Mouse (Mus musculus): ENCODE measurements around the gene Lgals7. TPM values are rescaled to one million over a fixed set of nuclear protein-coding genes. Genes with fewer than 3 reads are reported as not detected.
A peak's percentile ranks its signal among the peaks of the same experiment; 100 is the strongest.

Lgals7 gene
- polyA plus RNA-seq, 1 experiment from 2014 or later, result 6.4 TPM

DNA sequence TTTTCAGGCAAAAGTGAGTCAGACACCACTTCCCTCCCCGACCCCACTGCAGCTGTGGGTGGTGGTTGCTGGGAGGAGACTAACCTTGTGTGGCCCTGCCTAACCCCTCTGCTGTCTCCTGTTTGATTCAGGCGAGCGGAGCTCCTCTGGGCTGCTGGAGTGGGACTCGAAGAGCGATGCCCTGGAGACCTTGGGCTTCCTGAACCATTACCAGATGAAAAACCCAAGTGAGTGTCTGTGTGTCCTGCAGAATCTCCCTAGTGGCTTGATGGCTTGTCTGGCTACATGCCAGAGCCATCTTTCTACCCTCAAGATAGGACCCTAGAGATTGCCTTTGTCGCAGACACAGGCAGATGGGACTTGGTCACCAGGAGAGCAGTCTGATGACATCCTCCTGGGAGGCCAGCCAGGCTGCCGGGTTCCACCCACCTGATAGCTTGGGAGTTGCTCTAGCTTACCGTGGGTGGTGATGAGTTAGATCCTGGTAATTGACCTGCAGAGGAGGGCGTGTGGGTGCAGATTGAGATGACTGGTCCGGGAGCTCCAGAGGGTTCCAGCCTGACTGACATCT is 42.3 kb upstream of the Lgals7 start:
- H3K27me3 ChIP-seq, result no peaks in the 10 kb centered on the region
- H3K9me3 ChIP-seq, result no peaks in the 10 kb centered on the region
- ATAC-seq (ENCODE audit: low FRiP score), result no peak
- H3K4me3 ChIP-seq, result no peak overlapping the region
- H3K9ac ChIP-seq, result no peak overlapping the region
- peaks cover 64% of the 10 kb centered on the region for H3K4me1 ChIP-seq (replicated peaks)
- H3K4me2 ChIP-seq, result no peak overlapping the region
- peak overlapping the region; percentile 76 for H3K27ac ChIP-seq
- H3K36me3 ChIP-seq, result peaks cover 66% of the 10 kb centered on the region
- WGBS, result 45% methylated on average over 10 of the region's 10 CpGs

DNA sequence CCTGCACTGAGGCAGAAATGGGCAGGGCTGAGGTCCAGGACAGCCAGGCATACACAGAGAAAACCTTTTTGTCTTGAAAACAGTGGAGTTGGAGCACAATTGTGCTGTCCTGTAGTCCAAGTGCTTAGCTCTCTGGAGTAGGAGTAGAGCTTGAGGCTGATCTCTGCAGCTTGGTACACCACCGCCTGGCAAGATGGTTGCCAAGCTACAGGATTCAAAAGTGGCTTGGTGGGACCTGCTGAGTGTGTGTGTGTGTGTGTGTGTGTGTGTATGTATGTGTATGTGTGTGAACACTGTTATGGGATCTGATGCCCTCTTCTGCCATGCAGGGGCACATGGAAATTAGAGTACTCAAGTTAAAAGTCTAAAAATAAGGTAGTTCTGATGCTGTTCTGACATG is 41.1 kb upstream of the Lgals7 start:
- H3K4me1 ChIP-seq (replicated peaks), result peaks cover 52% of the 10 kb centered on the region
- H3K4me2 ChIP-seq, result no peak overlapping the region
- H3K27ac ChIP-seq, result 0 out of 2 replicates have a peak overlapping the region, but pooled peaks have one; percentile 3
- no peak overlapping the region for H3K9ac ChIP-seq
- peaks cover 54% of the 10 kb centered on the region for H3K36me3 ChIP-seq
- ATAC-seq (ENCODE audit: low FRiP score), result no peak
- no peak overlapping the region for H3K4me3 ChIP-seq
- H3K27me3 ChIP-seq, result no peaks in the 10 kb centered on the region
- 56% methylated on average over 1 of the region's 1 CpGs for WGBS
- H3K9me3 ChIP-seq, result no peaks in the 10 kb centered on the region

- ATAC-seq (ENCODE audit: low FRiP score), result no peak
- Histone ChIP-seq H3K27me3 (no peaks in the 10 kb centered on the region), H3K9ac (no peak overlapping the region), H3K36me3 (peaks cover 47% of the 10 kb centered on the region), H3K4me2 (no peak overlapping the region), H3K27ac (peak overlapping the region; percentile 9; the same call in 1 of the 2 replicates), H3K4me1 (replicated peaks) (peaks cover 45% of the 10 kb centered on the region), H3K4me3 (no peak overlapping the region), H3K9me3 (no peaks in the 10 kb centered on the region)
- 66% methylated on average over 10 of the region's 10 CpGs for WGBS
Measured at GRCm38 (mm10) chr7:28822993-28823903, 40.4 kb upstream of the Lgals7 start.

DNA sequence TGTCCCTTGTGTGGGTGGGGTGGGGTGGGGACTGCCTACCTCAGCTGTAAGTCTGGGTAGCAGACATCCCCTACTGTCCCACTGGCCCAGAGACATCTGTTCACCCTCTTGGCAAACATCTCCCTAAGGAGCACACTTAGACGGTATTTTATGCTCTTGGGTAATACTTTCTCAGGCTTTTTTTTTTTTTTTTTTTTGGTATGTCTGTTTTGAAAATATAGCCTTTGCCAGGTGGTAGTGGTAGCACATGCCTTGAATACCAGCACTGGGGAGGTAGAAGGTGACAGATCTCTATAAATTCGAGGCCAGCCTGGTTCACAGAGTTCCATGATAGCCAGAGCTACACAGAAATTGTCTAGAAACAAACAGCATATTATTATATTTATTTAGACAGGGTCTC is 39.7 kb upstream of the Lgals7 start:
- no peak overlapping the region for H3K4me3 ChIP-seq
- H3K36me3 ChIP-seq, result peaks cover 40% of the 10 kb centered on the region
- no peak overlapping the region for H3K9ac ChIP-seq
- H3K4me2 ChIP-seq, result no peak overlapping the region
- no peak for ATAC-seq (ENCODE audit: low FRiP score)
- H3K9me3 ChIP-seq, result no peaks in the 10 kb centered on the region
- H3K4me1 ChIP-seq (replicated peaks), result peaks cover 41% of the 10 kb centered on the region
- no peaks in the 10 kb centered on the region for H3K27me3 ChIP-seq
- H3K27ac ChIP-seq, result peak overlapping the region; percentile 84; the same call in 1 of the 2 replicates
- 43% methylated on average over 2 of the region's 2 CpGs for WGBS

DNA sequence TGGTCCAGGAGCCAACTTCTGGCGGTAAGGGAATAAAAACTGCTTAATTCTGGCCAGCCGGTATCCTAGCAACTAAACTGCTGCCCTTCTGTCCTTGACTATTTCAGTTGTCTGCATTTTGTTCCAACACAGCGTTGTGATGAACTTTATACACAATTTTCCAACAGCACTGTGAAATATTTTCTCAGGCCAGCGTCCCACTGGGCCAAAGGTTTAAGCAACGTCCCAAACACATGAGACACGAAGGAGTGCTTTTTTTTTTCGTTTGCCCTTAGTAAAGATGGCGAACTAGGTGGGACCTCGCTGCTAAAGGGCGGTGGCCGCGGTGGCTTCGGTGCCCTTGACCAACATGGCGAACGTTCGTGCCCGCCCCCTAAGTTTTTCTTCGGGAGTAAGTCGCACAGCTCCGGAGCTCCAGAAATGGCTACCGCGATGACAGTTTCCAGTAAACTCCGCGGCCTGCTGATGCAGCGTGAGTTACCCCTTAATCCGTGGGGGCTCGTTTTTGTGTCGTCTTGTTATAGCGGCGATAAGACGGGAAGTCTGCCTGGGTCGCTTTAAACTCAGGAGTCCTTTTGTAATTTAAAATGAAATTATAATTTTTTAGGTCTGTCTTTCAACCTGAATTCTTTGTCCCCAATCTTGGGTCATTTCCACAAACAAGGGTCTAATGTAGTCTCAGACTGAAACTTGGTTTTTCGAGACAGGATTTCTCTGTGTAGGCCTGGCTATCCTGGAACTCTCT is 38.5 kb upstream of the Lgals7 start, which contains the start of gene Ech1:
Gene Ech1, plus strand, starts transcription at position 277 of the 745 bp plus-strand sequence.
- Histone ChIP-seq H3K4me3 (peak within 1 kb of the TSS; percentile 47), H3K27me3 (no peaks in the 10 kb centered on the region), H3K36me3 (peaks cover 35% of the 10 kb centered on the region), H3K27ac (peak within 1 kb of the TSS; percentile 84), H3K9me3 (no peaks in the 10 kb centered on the region), H3K4me2 (peak within 1 kb of the TSS; percentile 58), H3K9ac (peak within 1 kb of the TSS; percentile 67), H3K4me1 (replicated peaks) (peaks cover 31% of the 10 kb centered on the region)
- WGBS, result 3% methylated on average over 33 of the region's 33 CpGs
- peak; percentile 71 for ATAC-seq (ENCODE audit: low FRiP score)

- ATAC-seq (ENCODE audit: low FRiP score), result no peak
- no peaks in the 10 kb centered on the region for H3K9me3 ChIP-seq
- 58% methylated on average over 11 of the region's 11 CpGs for WGBS
- peak overlapping the region; percentile 47 for H3K4me3 ChIP-seq
- peaks cover 35% of the 10 kb centered on the region for H3K36me3 ChIP-seq
- H3K9ac ChIP-seq, result peak overlapping the region; percentile 67
- H3K4me1 ChIP-seq (replicated peaks), result peaks cover 24% of the 10 kb centered on the region
- peak overlapping the region; percentile 58 for H3K4me2 ChIP-seq
- H3K27me3 ChIP-seq, result no peaks in the 10 kb centered on the region
- H3K27ac ChIP-seq, result peak overlapping the region; percentile 84
Measured at GRCm38 (mm10) chr7:28825686-28826401, 37.8 kb upstream of the Lgals7 start.

- Histone ChIP-seq H3K4me3 (no peak overlapping the region), H3K4me2 (0 out of 2 replicates have a peak overlapping the region, but pooled peaks have one; percentile 58), H3K9ac (peak overlapping the region; percentile 67; the same call in 1 of the 2 replicates), H3K27me3 (no peaks in the 10 kb centered on the region), H3K4me1 (replicated peaks) (peaks cover 18% of the 10 kb centered on the region), H3K9me3 (no peaks in the 10 kb centered on the region), H3K27ac (no peak overlapping the region; the same call in 1 of the 2 replicates), H3K36me3 (peaks cover 35% of the 10 kb centered on the region)
- no peak for ATAC-seq (ENCODE audit: low FRiP score)
- 93% methylated on average over 7 of the region's 7 CpGs for WGBS
Measured at GRCm38 (mm10) chr7:28826402-28826772, 37.3 kb upstream of the Lgals7 start.

GRCm38 (mm10) chr7:28827338-28827737 is 36.3 kb upstream of the Lgals7 start:
- Histone ChIP-seq H3K27ac (no peak overlapping the region), H3K4me3 (no peak overlapping the region), H3K4me2 (no peak overlapping the region), H3K4me1 (replicated peaks) (peaks cover 15% of the 10 kb centered on the region), H3K9me3 (no peaks in the 10 kb centered on the region), H3K27me3 (no peaks in the 10 kb centered on the region), H3K36me3 (peaks cover 33% of the 10 kb centered on the region), H3K9ac (no peak overlapping the region)
- 59% methylated on average over 3 of the region's 3 CpGs for WGBS
- ATAC-seq (ENCODE audit: low FRiP score), result no peak

- WGBS, result 97% methylated on average over 8 of the region's 8 CpGs
- no peak for ATAC-seq (ENCODE audit: low FRiP score)
- peaks cover 11% of the 10 kb centered on the region for H3K4me1 ChIP-seq (replicated peaks)
Measured at GRCm38 (mm10) chr7:28829821-28830220, 33.8 kb upstream of the Lgals7 start.

GRCm38 (mm10) chr7:28830981-28831380 is 32.7 kb upstream of the Lgals7 start:
- H3K9me3 ChIP-seq, result no peaks in the 10 kb centered on the region
- no peak overlapping the region for H3K4me2 ChIP-seq
- WGBS, result 96% methylated on average over 5 of the region's 5 CpGs
- H3K4me1 ChIP-seq (replicated peaks), result peaks cover 4% of the 10 kb centered on the region
- H3K27me3 ChIP-seq, result no peaks in the 10 kb centered on the region
- no peak overlapping the region for H3K4me3 ChIP-seq
- no peak for ATAC-seq (ENCODE audit: low FRiP score)
- H3K27ac ChIP-seq, result no peak overlapping the region
- peaks cover 25% of the 10 kb centered on the region for H3K36me3 ChIP-seq
- no peak overlapping the region for H3K9ac ChIP-seq

More at GRCm38 (mm10) chr7:28829821-28830220, 33.8 kb upstream of the Lgals7 start:
- Histone ChIP-seq H3K27ac (no peak overlapping the region), H3K27me3 (no peaks in the 10 kb centered on the region), H3K9me3 (no peaks in the 10 kb centered on the region), H3K9ac (no peak overlapping the region), H3K4me3 (no peak overlapping the region), H3K4me2 (no peak overlapping the region), H3K36me3 (peaks cover 25% of the 10 kb centered on the region)

DNA sequence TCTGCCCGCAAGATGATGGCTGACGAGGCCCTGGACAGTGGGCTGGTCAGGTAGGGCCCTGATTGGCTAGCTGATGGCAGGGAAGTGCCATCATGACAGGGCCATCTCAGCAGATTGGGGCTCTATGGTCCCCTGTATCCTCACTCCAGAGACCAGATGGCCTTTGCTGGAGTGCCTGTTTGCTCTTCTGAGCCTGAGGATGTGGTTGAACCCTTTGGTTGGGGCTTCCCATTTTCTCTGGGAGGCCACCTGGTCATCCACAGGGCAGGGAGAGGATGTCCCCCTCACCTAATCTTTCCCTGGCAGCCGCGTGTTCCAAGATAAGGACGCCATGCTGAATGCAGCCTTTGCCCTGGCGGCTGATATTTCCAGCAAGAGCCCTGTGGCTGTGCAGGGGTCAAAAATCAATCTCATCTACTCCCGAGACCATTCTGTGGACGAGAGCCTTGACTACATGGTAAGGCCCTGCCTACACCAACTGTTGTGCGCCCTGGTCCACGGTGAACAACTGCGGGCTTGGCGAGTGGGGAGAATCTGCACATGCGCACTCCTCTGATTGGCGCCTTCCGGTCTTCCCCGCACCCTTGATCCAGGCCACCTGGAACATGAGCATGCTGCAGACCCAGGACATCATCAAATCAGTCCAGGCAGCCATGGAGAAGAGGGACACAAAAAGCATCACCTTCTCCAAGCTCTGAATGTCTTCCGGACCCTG is 32.1 kb upstream of the Lgals7 start:
- Histone ChIP-seq H3K4me2 (no peak overlapping the region), H3K9ac (no peak overlapping the region)
- 92% methylated on average over 17 of the region's 17 CpGs for WGBS

More for the DNA sequence above, 32.1 kb upstream of the Lgals7 start:
- no peak overlapping the region for H3K27ac ChIP-seq
- no peak for ATAC-seq (ENCODE audit: low FRiP score)
- H3K9me3 ChIP-seq, result no peaks in the 10 kb centered on the region
- peaks cover 25% of the 10 kb centered on the region for H3K36me3 ChIP-seq
- H3K4me1 ChIP-seq (replicated peaks), result no peaks in the 10 kb centered on the region
- no peak overlapping the region for H3K4me3 ChIP-seq
- no peaks in the 10 kb centered on the region for H3K27me3 ChIP-seq
